Mouse (Mus musculus) 416B (cell line): ENCODE data around the gene Klc1.

Experiments used
- DNase-seq: peaks from one replicate; pipeline ENCODE4 v3.0.0; 2011; ENCODE audit warnings: low read depth

Klc1 gene

GRCm38 (mm10) chr12:111743981-111744423, 14.6 kb upstream of the Klc1 start:
- no peak for DNase-seq

DNA sequence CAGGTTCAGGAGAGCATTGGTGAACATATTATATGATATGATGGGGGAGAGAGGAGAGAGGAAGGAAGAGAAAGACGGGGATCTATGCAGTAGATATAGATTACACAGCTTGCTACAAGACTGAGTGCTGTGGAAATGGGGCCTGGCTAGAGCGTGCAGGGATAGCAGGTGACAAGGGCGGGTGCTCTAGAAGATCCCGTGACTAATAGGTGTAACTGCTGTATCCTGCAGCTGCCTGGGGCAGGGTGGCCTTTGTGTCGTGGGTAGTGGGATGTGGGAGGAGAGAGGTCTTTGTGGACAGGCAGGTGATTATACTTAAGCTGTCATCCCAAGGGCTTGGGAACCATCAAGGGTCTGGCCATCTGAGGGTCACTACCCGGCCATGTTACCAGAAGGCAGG, 13.4 kb upstream of the Klc1 start:
- DNase-seq, result no peak

DNA sequence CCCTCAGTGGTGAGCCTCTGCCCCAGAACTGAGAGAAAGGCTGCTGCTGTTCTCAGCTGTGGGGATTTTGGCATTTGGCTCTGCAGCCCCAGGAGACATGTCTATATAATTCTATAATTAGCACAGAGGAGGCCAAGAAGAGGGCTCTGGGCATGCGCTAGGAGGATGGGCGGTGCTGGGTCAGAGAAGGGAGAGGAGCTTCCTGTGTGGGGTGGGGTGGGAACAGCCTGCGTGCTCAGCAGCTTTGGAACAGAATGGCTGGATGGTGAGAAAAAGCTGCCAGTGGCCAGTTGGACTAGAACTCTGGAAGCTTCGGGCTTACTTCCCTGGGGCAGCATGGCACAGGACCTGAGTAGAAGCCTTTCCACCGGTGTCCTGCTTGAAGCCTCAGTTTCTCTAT, 12.6 kb upstream of the Klc1 start:
- peak; percentile 66 for DNase-seq

DNA sequence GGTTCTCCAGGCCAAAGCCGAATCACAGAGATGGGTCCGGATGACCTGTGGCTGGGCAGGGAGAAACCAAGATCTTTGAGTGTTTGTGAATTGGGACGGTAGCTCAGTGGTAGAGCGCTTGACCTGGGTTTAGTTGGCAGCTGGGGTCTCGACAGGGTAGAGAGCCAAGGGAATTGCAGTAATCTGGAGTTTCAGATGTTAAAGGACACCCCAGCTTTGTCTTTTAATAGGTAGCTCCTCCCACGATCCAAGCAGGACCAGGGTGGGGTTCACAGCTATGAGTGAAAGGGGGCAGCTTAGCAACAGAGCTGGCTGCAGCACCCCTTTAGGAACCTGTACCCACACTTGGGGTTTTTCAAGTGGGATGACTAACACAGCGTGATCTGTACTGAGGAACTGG, 11.2 kb upstream of the Klc1 start:
- DNase-seq, result no peak

- DNase-seq, result no peak
Measured at GRCm38 (mm10) chr12:111750739-111751138, 7.9 kb upstream of the Klc1 start.

GRCm38 (mm10) chr12:111752491-111752890, 6.2 kb upstream of the Klc1 start:
- DNase-seq, result peak; percentile 54

DNA sequence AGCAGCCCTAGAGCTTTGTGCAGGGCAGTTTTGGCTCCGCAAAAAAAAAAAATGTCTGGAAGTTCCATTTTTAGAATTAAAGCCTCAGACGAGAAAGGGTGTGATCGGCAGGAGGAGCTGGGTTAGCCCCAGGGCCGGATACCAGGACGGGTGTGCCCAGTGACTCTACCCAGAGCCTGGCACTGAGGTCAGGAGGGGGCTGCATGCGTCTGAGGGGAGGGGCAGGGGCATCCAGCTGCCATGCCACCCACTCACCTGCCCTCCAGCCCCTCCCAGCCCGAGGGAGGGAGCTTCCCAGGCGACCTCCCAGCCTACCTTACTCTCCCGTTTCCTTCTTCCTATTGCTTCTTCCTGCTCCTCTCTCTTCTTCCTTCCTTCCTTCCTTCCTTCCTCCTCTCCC, 5.3 kb upstream of the Klc1 start:
- DNase-seq, result no peak

DNA sequence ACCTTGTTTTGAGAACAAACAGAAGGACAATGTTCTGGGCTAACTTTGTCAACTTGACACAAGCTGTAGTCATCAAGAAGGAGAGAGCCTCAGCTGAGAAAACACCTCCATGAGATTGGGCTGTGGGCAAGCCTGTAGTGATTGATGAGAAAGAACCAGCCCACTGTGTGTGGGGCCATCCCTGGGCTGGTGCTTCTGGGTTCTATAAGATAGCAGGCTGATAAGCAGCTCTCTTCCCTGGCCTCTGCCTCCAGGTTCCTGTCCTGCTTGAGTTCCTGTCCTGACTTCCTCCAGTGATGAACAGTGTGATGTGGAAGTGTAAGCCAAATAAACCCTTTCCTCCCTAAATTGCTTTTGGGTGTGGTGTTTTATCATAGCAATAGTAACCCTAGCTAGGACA, 3.9 kb upstream of the Klc1 start:
- no peak for DNase-seq

- no peak for DNase-seq
Measured at GRCm38 (mm10) chr12:111755231-111755630, 3.4 kb upstream of the Klc1 start.

GRCm38 (mm10) chr12:111756082-111756697, 2.5 kb upstream of the Klc1 start:
- DNase-seq, result no peak

- no peak for DNase-seq
Measured at GRCm38 (mm10) chr12:111756698-111757082, 2.0 kb upstream of the Klc1 start.

DNA sequence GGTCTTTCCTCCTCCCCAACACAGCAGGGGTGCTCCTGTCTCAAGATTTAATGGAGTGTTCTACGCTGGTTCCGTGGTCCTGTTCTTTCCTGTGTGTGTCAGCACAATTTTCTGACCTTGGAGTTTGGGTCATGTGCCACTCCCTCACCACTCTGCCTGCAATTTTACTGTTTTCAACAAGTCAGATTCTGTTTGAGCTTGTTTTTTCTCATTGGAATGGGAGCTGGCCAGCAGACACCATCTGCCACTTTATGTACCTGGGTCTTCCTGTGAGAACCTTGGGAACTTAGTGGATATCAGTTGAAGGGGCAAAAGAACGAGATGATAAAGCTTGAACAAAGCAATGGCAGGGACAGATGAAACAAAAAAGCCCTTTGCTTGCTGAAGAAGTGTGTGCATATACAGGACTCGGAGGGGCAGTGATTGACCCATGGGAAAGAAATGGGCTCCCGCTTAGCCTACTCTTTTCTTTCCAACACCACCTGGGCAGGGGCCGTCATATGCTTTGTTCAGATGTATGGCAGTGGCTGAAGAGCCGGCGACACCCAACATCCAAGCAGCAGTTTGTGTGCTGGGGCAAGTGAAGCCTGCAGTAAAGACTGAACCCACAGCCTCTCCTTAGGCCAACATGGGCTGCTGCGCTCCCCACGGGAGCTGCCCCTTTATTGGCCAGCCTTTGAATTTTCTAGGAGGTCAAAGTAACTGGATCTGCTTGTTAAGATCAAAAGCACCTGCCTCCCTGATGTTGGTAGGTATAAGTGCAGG, 906 bp upstream of the Klc1 start:
- DNase-seq, result no peak

DNA sequence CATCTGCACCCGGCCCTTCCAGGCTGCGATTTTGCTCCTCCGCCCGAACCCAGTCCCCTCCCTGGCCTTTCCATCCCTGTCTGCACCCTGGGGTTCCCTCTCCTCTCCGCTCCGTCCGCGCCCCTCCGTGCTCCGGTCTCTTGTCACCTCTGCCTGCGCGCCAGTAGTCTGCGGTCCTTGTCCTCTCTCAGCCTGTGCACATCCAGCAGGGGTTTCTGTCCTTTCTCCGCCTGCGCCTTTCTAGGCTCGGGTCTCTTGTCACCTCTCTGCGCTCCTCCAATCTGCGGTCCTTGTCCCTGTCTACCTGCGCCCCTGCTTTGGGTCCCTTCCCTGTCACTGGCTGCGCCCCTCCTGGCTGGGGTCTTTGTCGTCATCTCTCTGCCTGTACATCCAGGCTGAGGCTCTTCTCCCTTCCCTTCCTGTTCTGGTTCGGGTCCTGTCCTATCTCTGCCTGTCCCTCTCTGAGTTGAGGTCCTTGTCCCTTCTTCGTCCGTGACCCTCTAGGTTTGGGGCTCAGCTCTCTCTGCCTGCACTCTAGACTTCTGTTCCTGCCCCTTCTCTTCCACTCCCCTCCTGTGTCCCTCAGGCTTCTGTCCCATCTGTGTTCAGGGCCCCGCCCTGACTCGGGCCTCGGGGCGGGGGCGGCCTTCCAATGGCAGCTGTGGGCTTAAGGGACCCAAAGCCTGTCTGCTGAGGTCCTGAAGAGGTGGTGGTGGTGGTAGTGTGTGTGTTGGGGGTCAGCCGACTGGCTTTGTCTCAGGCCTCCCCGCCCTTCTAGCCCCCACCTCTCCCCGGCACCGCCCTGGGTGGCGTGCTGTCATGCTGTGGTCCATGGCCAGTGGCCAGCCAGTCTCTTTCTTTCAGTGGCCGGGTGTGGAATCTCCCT, 770 bp downstream of the Klc1 start:
- DNase-seq, result peak; percentile 42

GRCm38 (mm10) chr12:111760306-111760908, 1.8 kb downstream of the Klc1 start:
- DNase-seq, result peak; percentile 64

GRCm38 (mm10) chr12:111762620-111763280, 4.1 kb downstream of the Klc1 start:
- no peak for DNase-seq

- DNase-seq, result no peak
Measured at GRCm38 (mm10) chr12:111766313-111767236, 7.9 kb downstream of the Klc1 start.

DNA sequence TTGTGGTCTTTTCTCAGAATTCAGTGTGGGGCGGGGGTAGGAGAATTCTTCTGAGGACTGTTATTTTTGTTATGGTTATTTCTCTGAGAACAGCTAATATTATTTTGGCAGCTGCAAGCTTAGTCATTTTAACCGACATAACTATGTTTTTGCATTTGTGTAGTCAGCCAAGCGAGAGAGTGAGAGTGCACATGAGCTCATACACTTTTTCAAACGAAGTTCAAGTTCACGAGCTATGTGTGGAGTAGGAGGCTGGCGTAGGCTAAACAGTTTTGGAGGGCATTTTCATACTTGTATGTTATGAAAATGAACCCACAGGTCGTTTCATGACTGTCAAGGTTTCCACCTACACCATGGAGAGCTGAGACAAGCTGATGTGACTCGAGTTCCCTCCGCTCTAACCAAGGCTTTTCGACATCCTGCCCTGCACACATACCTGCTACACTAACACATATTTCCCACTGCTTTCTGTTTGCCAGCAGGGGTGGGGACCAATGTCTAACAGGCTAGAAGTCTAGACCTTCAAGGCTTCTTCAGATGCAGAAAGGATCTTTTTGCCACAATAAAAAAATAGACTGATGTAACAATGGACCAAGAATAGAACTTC, 9.8 kb downstream of the Klc1 start:
- DNase-seq, result no peak

DNA sequence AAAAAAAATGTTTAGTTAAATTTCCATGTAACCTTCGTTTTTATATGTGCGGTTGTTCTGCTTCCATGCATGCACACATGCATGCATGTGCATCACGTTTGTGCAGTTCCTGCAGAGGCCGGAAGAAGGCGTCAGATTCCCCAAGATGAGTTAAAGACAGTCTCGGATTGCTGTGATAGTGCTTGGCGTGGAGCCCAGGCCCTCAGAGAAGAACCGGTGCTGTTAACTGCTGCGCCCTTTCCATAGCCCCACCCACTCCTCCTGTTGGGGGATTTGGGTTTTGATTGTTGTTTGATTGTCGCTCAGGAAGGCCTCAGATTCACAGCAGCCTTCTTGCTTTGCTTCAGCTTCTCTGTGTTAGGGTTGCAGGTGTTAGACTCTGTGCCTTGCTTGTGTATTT, 10.7 kb downstream of the Klc1 start:
- DNase-seq, result peak; percentile 88

GRCm38 (mm10) chr12:111769816-111770577, 11.3 kb downstream of the Klc1 start:
- DNase-seq, result no peak

- DNase-seq, result no peak
Measured at GRCm38 (mm10) chr12:111770651-111771050, 12.0 kb downstream of the Klc1 start.
